Mouse (Mus musculus) embryonic facial prominence, embryonic 14.5 days (tissue): ENCODE data around the gene 1700018B08Rik. TPM values are rescaled to one million over a fixed set of nuclear protein-coding genes. Genes with fewer than 3 reads are reported as not detected.
A peak's percentile ranks its signal among the peaks of the same experiment; 100 is the strongest.

Source experiments
- ATAC-seq: fragments of 200-750 bp; cut with Nextera tagmentation; 2 replicates; pipeline ENCODE4 v1.8.0; 2017; ENCODE audit warnings: low read depth, moderate number of reproducible peaks, moderate TSS enrichment
- DNase-seq: peaks from one replicate; pipeline ENCODE4 v3.0.0-alpha.2; 2015; ENCODE audit warnings: low spot score
- H3K27ac ChIP-seq: fragments of 300-500 bp; sonication (generic); replicated peaks from 2 replicates; pipeline ENCODE4 v1.5.1; 2014; ENCODE audit warnings: low read depth, mild to moderate bottlenecking, low read length, moderate library complexity
- H3K27me3 ChIP-seq: fragments of 300-500 bp; sonication (generic); replicated peaks from 2 replicates; pipeline ENCODE4 v1.6.1; 2014; ENCODE audit warnings: low read length; ENCODE audit not compliant: control insufficient read depth, insufficient read depth
- H3K36me3 ChIP-seq: fragments of 300-500 bp; sonication (generic); 2 replicates; pipeline ENCODE4 v1.6.1; 2014; ENCODE audit warnings: low read length, mixed read lengths; ENCODE audit not compliant: control insufficient read depth, insufficient read depth
- H3K4me1 ChIP-seq: fragments of 300-500 bp; sonication (generic); 2 replicates; pipeline ENCODE4 v1.6.1; 2014; ENCODE audit warnings: antibody characterized with exemption, low read length; ENCODE audit not compliant: control insufficient read depth, insufficient read depth
- H3K4me2 ChIP-seq: fragments of 300-500 bp; sonication (generic); 2 replicates; pipeline ENCODE4 v1.6.1; 2014; ENCODE audit warnings: low read depth, mild to moderate bottlenecking, low read length, moderate library complexity, mixed read lengths
- H3K4me3 ChIP-seq: fragments of 300-500 bp; sonication (generic); 2 replicates; pipeline ENCODE4 v1.5.1; 2014; ENCODE audit warnings: low read depth, mild to moderate bottlenecking, low read length
- H3K9ac ChIP-seq: fragments of 300-500 bp; sonication (generic); 2 replicates; pipeline ENCODE4 v1.6.1; 2014; ENCODE audit warnings: low read depth, mild to moderate bottlenecking, low read length, moderate library complexity, mixed read lengths
- H3K9me3 ChIP-seq: fragments of 300-500 bp; sonication (generic); 2 replicates; pipeline ENCODE4 v1.6.1; 2016; ENCODE audit warnings: low read length; ENCODE audit not compliant: control insufficient read depth
- WGBS: fragments of 180-500 bp; shearing (Covaris S2); extraction: QIAGEN DNeasy Blood & Tissue Kit; methylation state at CpG from one replicate; pipeline ENCODE4 v1.1.7; 2014; 5-methylcytosine and 5-hydroxymethylcytosine counted together
- polyA plus RNA-seq: library from polyadenylated mRNA; unstranded; fragments of >200 nt; fragmentation: Nextera tagmentation; extraction: Ambion mirVana; gene quantifications from 2 replicates; pipeline ENCODE4 v1.2.1, GENCODE M21; 2014

The 1700018B08Rik gene
- polyA plus RNA-seq, 1 experiment from 2014 or later: not detected

DNA sequence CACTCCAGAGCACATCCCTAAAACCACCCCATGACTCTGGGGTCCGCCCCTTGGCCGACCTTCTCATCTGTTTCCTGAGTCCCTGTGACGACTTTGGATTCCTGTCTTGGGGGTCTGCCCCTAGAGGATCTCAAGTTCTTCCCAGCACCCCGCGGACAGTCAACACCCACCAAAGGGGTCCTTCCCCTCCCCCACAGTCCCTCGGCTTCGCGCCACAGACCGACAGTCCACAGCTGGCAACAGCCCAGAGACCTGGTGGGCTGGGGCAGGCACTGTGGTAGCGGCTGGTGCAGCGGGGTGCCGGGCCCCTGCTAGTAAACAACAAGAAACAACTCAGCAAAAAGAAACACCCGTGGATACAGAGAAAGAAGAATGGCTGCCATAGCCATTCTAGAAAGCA, 1.2 kb downstream of the 1700018B08Rik start:
- Histone ChIP-seq H3K9ac (no peak overlapping the region), H3K4me2 (no peak overlapping the region), H3K9me3 (0 out of 2 replicates have a peak, but pooled peaks cover 4% of the 10 kb centered on the region), H3K27ac (no peak overlapping the region), H3K4me1 (no peaks in the 10 kb centered on the region), H3K27me3 (no peaks in the 10 kb centered on the region), H3K36me3 (no peaks in the 10 kb centered on the region), H3K4me3 (no peak overlapping the region)
- ATAC-seq (no peak), DNase-seq (no peak)
- WGBS: 69% methylated on average over 13 of the region's 13 CpGs

DNA sequence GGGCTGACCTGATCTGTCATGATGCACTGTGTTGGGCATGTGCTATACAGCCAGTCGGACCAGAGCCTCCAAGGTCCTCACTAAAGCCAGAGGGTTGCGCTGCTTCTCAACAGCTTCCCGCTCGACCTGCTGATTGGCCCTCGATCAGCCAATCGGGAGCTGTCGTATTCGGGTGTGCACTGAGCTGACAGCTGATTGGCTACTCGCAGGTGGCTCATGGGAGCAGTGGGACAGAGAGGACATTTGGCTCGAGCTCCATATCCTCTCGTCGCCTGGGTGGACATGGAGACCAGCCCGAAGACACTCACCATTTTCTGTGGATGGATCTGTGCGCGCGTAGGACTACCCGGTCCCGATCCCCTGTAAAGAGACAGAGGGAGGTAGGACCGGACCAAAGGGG, 2.3 kb downstream of the 1700018B08Rik start:
- no peak overlapping the region for H3K9ac ChIP-seq
- H3K4me3 ChIP-seq: no peak overlapping the region
- no peak overlapping the region for H3K4me2 ChIP-seq
- H3K27me3 ChIP-seq: no peaks in the 10 kb centered on the region
- H3K9me3 ChIP-seq: 0 out of 2 replicates have a peak, but pooled peaks cover 4% of the 10 kb centered on the region
- ATAC-seq (no peak), DNase-seq (no peak)
- H3K27ac ChIP-seq: no peak overlapping the region
- H3K4me1 ChIP-seq: no peaks in the 10 kb centered on the region
- 79% methylated on average over 19 of the region's 19 CpGs for WGBS
- H3K36me3 ChIP-seq: no peaks in the 10 kb centered on the region

DNA sequence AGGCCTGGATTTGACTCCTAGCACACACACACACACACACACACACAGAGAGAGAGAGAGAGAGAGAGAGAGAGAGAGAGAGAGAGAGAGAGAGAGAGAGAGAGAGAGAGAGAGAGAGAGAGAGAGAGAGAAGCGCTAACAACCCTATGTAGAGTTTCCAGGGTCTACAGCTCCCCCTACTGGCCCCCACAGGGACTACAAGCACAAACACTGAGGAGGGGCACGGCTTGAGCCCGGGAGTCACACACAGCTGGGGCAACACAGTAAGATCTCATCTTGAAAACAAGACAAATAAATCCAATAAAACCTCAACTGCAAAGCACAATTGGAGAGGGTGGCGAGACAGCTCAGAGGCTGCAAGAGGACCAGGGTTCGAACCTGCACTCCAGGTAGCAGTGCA, 11.7 kb downstream of the 1700018B08Rik start:
- DNase-seq (no peak), ATAC-seq (no peak)
- H3K4me3 ChIP-seq: no peak overlapping the region
- H3K27ac ChIP-seq: no peak overlapping the region
- H3K4me1 ChIP-seq: peaks cover under 1% of the 10 kb centered on the region; the same call in 1 of the 2 replicates
- H3K9me3 ChIP-seq: no peaks in the 10 kb centered on the region
- WGBS: 41% methylated on average over 5 of the region's 5 CpGs
- no peaks in the 10 kb centered on the region; the same call in 1 of the 2 replicates for H3K27me3 ChIP-seq
- no peak overlapping the region for H3K4me2 ChIP-seq
- no peak overlapping the region for H3K9ac ChIP-seq
- H3K36me3 ChIP-seq: no peaks in the 10 kb centered on the region

DNA sequence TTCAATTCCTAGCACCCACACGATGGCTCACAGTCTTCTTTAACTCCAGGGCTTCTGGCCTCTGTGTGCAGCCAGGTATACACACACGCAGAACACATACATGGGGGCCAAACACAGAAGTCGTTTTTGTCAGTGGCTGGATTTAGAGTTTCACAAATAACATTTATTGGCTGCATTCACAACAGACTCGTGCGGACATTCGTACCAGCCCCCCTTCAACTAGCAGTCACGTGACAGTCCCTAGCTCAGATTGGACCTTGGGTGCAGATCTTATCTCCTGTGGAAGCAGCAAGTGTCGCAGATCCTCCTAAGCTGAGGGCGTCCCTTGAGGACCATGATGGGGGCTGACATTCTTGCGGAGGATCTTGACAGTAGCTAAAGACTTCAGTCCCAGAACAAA, 13.5 kb downstream of the 1700018B08Rik start:
- Histone ChIP-seq H3K4me3 (no peak overlapping the region), H3K27ac (no peak overlapping the region), H3K9me3 (no peaks in the 10 kb centered on the region), H3K27me3 (no peaks in the 10 kb centered on the region; the same call in 1 of the 2 replicates), H3K4me2 (no peak overlapping the region), H3K4me1 (peaks cover 11% of the 10 kb centered on the region; the same call in 1 of the 2 replicates), H3K36me3 (no peaks in the 10 kb centered on the region), H3K9ac (no peak overlapping the region)
- DNase-seq (no peak), ATAC-seq (no peak)
- WGBS: 78% methylated on average over 10 of the region's 10 CpGs

DNA sequence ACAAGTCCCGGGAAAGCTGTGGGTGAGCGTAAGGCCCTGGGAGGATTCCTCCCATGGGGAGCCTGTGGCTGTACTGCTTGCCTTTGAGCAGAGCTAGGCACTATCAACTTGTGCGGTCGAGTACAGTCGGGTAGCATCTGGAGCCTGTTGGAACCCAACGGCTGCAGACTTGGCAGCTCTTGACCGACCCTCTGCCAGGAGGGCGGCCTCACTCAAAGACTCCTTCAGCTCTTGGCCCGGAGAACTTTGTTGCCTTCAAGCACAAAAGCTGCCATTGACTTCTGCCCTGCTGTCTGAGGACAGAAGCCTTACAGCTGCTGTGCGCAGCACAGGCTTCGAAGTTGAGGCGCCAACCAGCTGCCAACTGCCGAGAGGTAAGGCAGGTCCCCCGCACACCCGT, 15.3 kb downstream of the 1700018B08Rik start:
- ATAC-seq: no peak

DNA sequence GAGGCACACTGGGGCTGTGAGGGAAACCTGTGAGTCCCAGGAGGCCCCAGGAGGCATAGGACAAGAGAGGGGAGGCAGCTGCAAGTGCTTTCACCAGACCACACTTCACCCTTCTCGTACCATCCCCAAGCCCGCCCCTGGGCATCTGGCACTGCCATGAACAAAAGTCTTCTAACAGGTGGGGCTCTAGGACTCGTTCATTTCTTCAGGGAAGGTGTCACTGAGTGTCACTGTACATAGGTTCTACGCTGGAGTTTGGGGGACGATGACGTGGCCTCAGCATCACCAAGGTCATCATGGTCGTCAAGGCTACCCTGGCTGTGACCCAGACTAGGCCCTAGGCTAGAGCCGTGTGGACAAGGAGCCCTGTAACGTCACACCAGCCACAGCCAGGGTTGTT, 16.4 kb downstream of the 1700018B08Rik start:
- H3K4me1 ChIP-seq: peaks cover 11% of the 10 kb centered on the region; the same call in 1 of the 2 replicates
- no peak overlapping the region for H3K27ac ChIP-seq
- WGBS: 76% methylated on average over 7 of the region's 9 CpGs
- H3K36me3 ChIP-seq: no peaks in the 10 kb centered on the region
- H3K27me3 ChIP-seq: no peaks in the 10 kb centered on the region; the same call in none of the 2 replicates
- H3K9me3 ChIP-seq: no peaks in the 10 kb centered on the region
- no peak overlapping the region for H3K4me2 ChIP-seq
- DNase-seq: no peak
- no peak overlapping the region for H3K9ac ChIP-seq
- no peak for ATAC-seq
- H3K4me3 ChIP-seq: no peak overlapping the region

More for the DNA sequence above, 15.3 kb downstream of the 1700018B08Rik start:
- Histone ChIP-seq H3K4me3 (no peak overlapping the region), H3K4me1 (peaks cover 11% of the 10 kb centered on the region; the same call in 1 of the 2 replicates), H3K36me3 (no peaks in the 10 kb centered on the region), H3K4me2 (no peak overlapping the region), H3K9ac (no peak overlapping the region), H3K27ac (no peak overlapping the region), H3K27me3 (no peaks in the 10 kb centered on the region; the same call in none of the 2 replicates), H3K9me3 (no peaks in the 10 kb centered on the region)
- DNase-seq: no peak
- 78% methylated on average over 15 of the region's 15 CpGs for WGBS

DNA sequence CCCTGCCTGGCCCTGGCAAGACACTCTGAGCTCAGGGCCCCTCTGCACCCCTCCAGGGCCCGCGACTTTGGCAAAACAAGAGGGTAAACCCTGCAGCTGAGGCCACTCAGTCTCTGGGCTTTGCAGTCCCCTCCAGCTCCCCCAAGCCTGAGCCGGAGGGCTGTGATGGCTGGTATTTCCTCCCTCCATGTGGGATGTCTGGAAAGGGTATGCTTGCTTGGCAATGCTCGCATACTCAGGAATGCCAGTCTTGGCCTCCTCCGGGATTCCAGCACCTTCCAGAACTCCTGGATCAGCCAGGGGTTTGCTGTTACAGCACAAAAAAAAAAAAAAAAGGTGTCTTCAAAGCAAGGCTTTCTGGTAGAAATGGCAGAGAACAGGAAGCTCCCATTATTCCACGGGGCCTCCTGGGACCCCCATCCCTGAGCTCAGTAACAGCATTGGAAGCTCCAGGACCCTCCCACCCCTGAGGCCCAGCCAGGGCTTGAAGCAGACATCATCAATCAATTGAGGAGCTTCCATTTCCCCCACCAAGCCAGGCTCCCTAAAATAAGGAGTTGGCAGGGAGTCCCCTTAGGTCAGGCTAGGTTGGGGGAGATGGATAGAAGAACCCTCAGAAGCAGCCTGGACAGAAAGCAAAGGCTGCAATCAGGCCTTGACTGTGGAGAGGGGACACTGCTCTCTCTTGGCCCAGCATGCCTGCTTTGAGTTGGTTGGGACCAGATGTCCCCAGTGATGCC, 17.1 kb downstream of the 1700018B08Rik start:
- Histone ChIP-seq H3K4me2 (no peak overlapping the region), H3K36me3 (no peaks in the 10 kb centered on the region), H3K27me3 (no peaks in the 10 kb centered on the region; the same call in none of the 2 replicates), H3K4me3 (no peak overlapping the region), H3K27ac (no peak overlapping the region), H3K9me3 (no peaks in the 10 kb centered on the region), H3K4me1 (peaks cover 11% of the 10 kb centered on the region; the same call in 1 of the 2 replicates), H3K9ac (no peak overlapping the region)
- no peak for ATAC-seq
- 49% methylated on average over 6 of the region's 6 CpGs for WGBS
- DNase-seq: peak; percentile 46

DNA sequence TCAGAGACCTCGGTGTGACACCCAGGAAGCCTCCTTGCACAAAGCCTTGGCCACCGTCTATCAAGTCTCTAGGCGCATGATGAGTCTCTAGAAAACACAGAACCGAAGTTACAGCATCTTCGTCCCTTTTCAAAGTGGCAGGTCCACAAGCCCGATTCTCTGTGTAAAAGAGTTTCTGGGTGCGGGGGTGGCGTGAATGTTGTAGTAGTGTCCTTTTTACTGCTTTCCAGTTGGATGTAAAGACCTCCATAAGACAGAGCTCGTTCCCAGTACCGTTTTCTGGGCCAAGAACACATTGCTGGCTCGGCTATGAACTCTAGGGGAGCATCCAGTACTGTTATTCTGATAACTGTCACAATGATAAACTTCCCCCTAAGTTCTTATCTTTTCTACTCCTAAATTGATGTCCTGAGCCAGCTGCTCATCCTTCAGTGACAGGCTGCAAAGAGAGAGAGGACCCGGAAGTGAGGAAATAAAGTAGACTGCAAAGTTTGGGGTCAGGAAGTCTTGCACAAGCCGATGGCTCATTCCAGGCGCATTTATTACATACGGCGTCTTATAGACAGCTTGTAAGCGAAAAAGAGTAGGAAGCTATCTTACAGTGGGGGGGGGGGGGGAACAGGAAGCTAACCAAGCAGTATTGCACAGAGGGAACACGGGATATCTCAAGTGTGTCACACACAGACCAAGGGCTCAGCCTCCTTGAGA, 18.9 kb downstream of the 1700018B08Rik start:
- Histone ChIP-seq H3K27me3 (no peaks in the 10 kb centered on the region; the same call in 1 of the 2 replicates), H3K9ac (no peak overlapping the region), H3K4me2 (no peak overlapping the region), H3K4me1 (peaks cover 11% of the 10 kb centered on the region; the same call in 1 of the 2 replicates), H3K9me3 (no peaks in the 10 kb centered on the region), H3K36me3 (no peaks in the 10 kb centered on the region), H3K4me3 (no peak overlapping the region), H3K27ac (no peak overlapping the region)
- WGBS: 79% methylated on average over 18 of the region's 18 CpGs
- no peak for DNase-seq
- ATAC-seq: no peak
